Mouse (Mus musculus) liver, adult 2 months (tissue): ENCODE data around the gene Gjc3. TPM values are rescaled to one million over a fixed set of nuclear protein-coding genes. Genes with fewer than 3 reads are reported as not detected.

Experiments used
- DNase-seq: peaks from one replicate; pipeline ENCODE4 v3.0.0-alpha.2; 2011; ENCODE audit warnings: low read depth, low spot score; ENCODE audit errors: extremely low read depth
- H3K27ac ChIP-seq: fragments of 200-500 bp; replicated peaks from 2 replicates; pipeline ENCODE4 v1.5.1; 2012; ENCODE audit warnings: low read depth, mild to moderate bottlenecking, control low read depth, inconsistent platforms, low read length; ENCODE audit not compliant: insufficient read depth
- H3K27me3 ChIP-seq: fragments of 200-500 bp; 2 replicates; pipeline ENCODE4 v1.6.1; 2012; ENCODE audit warnings: mild to moderate bottlenecking, moderate library complexity, low read length, inconsistent platforms; ENCODE audit not compliant: control insufficient read depth, insufficient read depth
- H3K36me3 ChIP-seq: fragments of 200-500 bp; 2 replicates; pipeline ENCODE4 v1.6.1; 2012; ENCODE audit warnings: low read length, inconsistent platforms; ENCODE audit not compliant: control insufficient read depth, insufficient read depth
- H3K4me1 ChIP-seq: fragments of 200-500 bp; 2 replicates; pipeline ENCODE4 v1.6.1; 2011; ENCODE audit warnings: low read length; ENCODE audit not compliant: control insufficient read depth, insufficient read depth
- H3K4me3 ChIP-seq: fragments of 200-500 bp; 2 replicates; pipeline ENCODE4 v1.5.1; 2011; ENCODE audit warnings: low read depth, mild to moderate bottlenecking, control low read depth, low read length, moderate library complexity; ENCODE audit not compliant: insufficient read depth
- H3K79me2 ChIP-seq: fragments of 200-500 bp; 2 replicates; pipeline ENCODE4 v1.6.1; 2012; ENCODE audit warnings: inconsistent platforms, mild to moderate bottlenecking, low read length, moderate library complexity; ENCODE audit not compliant: control insufficient read depth, insufficient read depth
- H3K9ac ChIP-seq: fragments of 200-500 bp; 2 replicates; pipeline ENCODE4 v1.6.1; 2012; ENCODE audit warnings: low read depth, mild to moderate bottlenecking, control low read depth, inconsistent platforms, low read length
- CTCF ChIP-seq: fragments of 200-500 bp; IDR thresholded peaks from 2 replicates; pipeline ENCODE4 v1.5.1; 2011; ENCODE audit warnings: low read depth, low read length, control low read depth
- POLR2A ChIP-seq: fragments of 200-500 bp; IDR thresholded peaks from 2 replicates; pipeline ENCODE4 v1.6.1; 2011; ENCODE audit warnings: low read length, control low read depth; ENCODE audit not compliant: insufficient read depth; ENCODE audit errors: extremely low read depth
- WGBS: fragments of 180-500 bp; shearing (Covaris S2); methylation state at CpG from one replicate; pipeline ENCODE4 v1.1.7; 2018; 5-methylcytosine and 5-hydroxymethylcytosine counted together
- polyA plus RNA-seq: library from polyadenylated mRNA; depleted of rRNA; stranded (reverse); fragments of >200 nt; gene quantifications from 2 replicates; pipeline ENCODE4 v1.2.3, GENCODE M21; 2012; rRNA removed
- total RNA-seq: library from RNA; depleted of rRNA; stranded (reverse); fragments of >200 nt; gene quantifications from 2 replicates; pipeline ENCODE4 v1.2.3, GENCODE M21; 2014; rRNA removed

Gene Gjc3
- total and polyA plus RNA-seq, 2 experiments: 0.18 to 0.55 TPM

DNA sequence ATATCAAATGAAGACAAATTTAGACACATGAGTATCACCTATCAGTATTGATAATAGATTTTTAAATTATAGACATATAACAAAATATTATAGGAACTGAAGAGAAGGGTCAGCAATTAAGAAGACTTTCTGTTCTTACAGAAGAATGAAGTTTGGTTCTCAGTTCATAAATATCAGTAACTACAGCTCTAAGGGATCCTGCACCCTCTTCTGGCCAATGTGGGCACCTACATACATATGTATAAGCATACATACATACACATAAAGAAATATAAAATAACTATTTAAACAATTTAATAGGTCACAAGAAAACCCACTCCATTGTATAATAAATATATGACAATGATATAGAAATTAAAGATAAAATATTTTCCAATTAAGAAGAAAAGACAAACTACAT, 48.4 kb downstream of the Gjc3 start:
- Histone ChIP-seq H3K27me3 (no peaks in the 10 kb centered on the region), H3K36me3 (peaks cover 66% of the 10 kb centered on the region), H3K4me1 (peaks cover 22% of the 10 kb centered on the region)

DNA sequence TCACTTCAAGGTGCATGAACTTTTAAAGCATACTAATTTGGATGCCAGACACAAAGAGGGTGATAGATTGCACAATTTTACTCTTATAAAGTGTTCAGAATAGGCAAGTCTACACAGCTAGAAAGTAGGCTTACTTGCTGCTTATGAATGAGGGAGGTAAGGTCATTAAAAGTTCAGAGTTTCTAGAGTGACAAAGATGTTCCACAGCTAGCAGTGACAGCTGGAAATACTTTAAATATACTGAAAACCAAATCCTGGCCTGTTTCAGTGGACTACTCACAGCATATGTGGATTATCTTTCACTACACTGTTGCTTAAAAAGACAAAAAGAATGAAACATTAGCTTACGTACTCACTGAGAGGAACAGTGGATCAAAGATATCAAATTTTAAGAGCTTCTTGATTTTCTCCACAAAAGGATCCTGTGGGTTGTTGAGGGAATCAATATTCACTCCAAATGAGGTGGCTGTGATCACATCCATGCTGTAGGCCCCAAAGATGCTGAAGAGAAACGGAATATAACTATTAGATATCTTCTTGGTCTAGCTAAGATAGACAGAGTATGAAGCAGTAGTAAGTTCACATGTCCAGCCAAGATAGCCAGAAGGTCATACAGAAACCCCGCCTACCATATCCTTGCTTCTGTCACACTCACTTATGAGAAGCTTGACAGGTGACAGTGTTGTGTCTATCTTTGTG, 53.2 kb downstream of the Gjc3 start:
- H3K79me2 ChIP-seq: no peaks in the 10 kb centered on the region; the same call in 1 of the 2 replicates
- no peak overlapping the region for H3K27ac ChIP-seq
- H3K4me1 ChIP-seq: peaks cover 6% of the 10 kb centered on the region; the same call in 1 of the 2 replicates
- H3K27me3 ChIP-seq: no peaks in the 10 kb centered on the region
- WGBS: 93% methylated on average over 3 of the region's 3 CpGs
- H3K9ac ChIP-seq: no peak overlapping the region
- TF ChIP-seq POLR2A (no peak), CTCF (no peak)
- H3K36me3 ChIP-seq: peaks cover 67% of the 10 kb centered on the region
- H3K4me3 ChIP-seq: no peak overlapping the region
- DNase-seq: no peak

More for the DNA sequence above, 48.4 kb downstream of the Gjc3 start:
- no peak for DNase-seq
- Histone ChIP-seq H3K9ac (no peak overlapping the region), H3K4me3 (no peak overlapping the region), H3K27ac (no peak overlapping the region), H3K79me2 (no peaks in the 10 kb centered on the region; the same call in 1 of the 2 replicates)
- TF ChIP-seq POLR2A (no peak), CTCF (no peak)

Other genes with a start within 250 kb of the Gjc3 start
- gene Nyap1, start 221.5 kb downstream of the Gjc3 start, total RNA-seq: 0.13 and 0.18 TPM in 2 replicates
- gene Nyap1, start 221.5 kb downstream of the Gjc3 start, polyA plus RNA-seq: 0.17 and 0.28 TPM in 2 replicates
- 4.4 and 4.5 TPM in 2 replicates for gene Tsc22d4, start 217.4 kb downstream of the Gjc3 start, total RNA-seq
- gene Tsc22d4, start 217.4 kb downstream of the Gjc3 start, polyA plus RNA-seq: 11.4 and 22.1 TPM in 2 replicates
- gene Ppp1r35, start 184.2 kb downstream of the Gjc3 start, total RNA-seq: 11.5 and 16.7 TPM in 2 replicates
- 28.9 and 34.0 TPM in 2 replicates for gene Ppp1r35, start 184.2 kb downstream of the Gjc3 start, polyA plus RNA-seq
- gene Mepce, start 175.4 kb downstream of the Gjc3 start, total RNA-seq: 13.7 and 15.9 TPM in 2 replicates
- gene Mepce, start 175.4 kb downstream of the Gjc3 start, polyA plus RNA-seq: 16.3 and 18.7 TPM in 2 replicates
- gene Zcwpw1, start 175.3 kb downstream of the Gjc3 start, total RNA-seq: 3.3 and 4.2 TPM in 2 replicates
- 1.7 and 1.9 TPM in 2 replicates for gene Zcwpw1, start 175.3 kb downstream of the Gjc3 start, polyA plus RNA-seq
- 3.2 TPM in 2 replicates for gene Pilra, start 126.8 kb downstream of the Gjc3 start, total RNA-seq
- 2.3 and 2.4 TPM in 2 replicates for gene Pilra, start 126.8 kb downstream of the Gjc3 start, polyA plus RNA-seq
- 3.2 and 6.1 TPM in 2 replicates for gene Pilrb1, start 105.0 kb downstream of the Gjc3 start, total RNA-seq
- gene Pilrb1, start 105.0 kb downstream of the Gjc3 start, polyA plus RNA-seq: 2.7 and 5.1 TPM in 2 replicates
- gene Pilrb2, start 91.3 kb downstream of the Gjc3 start, total RNA-seq: 2.1 and 3.7 TPM in 2 replicates
- 2.2 and 4.4 TPM in 2 replicates for gene Pilrb2, start 91.3 kb downstream of the Gjc3 start, polyA plus RNA-seq
- 141 and 173 TPM in 2 replicates for gene Cyp3a13, start 41.5 kb downstream of the Gjc3 start, total RNA-seq
- gene Cyp3a13, start 41.5 kb downstream of the Gjc3 start, polyA plus RNA-seq: 22.9 and 28.6 TPM in 2 replicates
- 1,462 and 1,614 TPM in 2 replicates for gene Azgp1, start 18.4 kb upstream of the Gjc3 start, total RNA-seq
- gene Azgp1, start 18.4 kb upstream of the Gjc3 start, polyA plus RNA-seq: 1,097 and 1,209 TPM in 2 replicates
- not detected in 2 replicates for gene Smok3a, start 58.2 kb upstream of the Gjc3 start, total RNA-seq
- not detected in 2 replicates for gene Smok3a, start 58.2 kb upstream of the Gjc3 start, polyA plus RNA-seq
- gene Smok3b, start 58.3 kb upstream of the Gjc3 start, total RNA-seq: 0.37 TPM in 1 of 2 replicates, not detected in the other
- gene Smok3b, start 58.3 kb upstream of the Gjc3 start, polyA plus RNA-seq: not detected in 2 replicates
- not detected in 2 replicates for gene Smok3c, start 90.1 kb upstream of the Gjc3 start, total RNA-seq
- not detected in 2 replicates for gene Smok3c, start 90.1 kb upstream of the Gjc3 start, polyA plus RNA-seq
- gene Zkscan1, start 122.0 kb upstream of the Gjc3 start, total RNA-seq: 22.2 and 24.3 TPM in 2 replicates
- 3.1 and 3.9 TPM in 2 replicates for gene Zkscan1, start 122.0 kb upstream of the Gjc3 start, polyA plus RNA-seq
- gene Zscan21, start 153.8 kb upstream of the Gjc3 start, total RNA-seq: 8.9 and 10.2 TPM in 2 replicates
- 6.0 and 6.8 TPM in 2 replicates for gene Zscan21, start 153.8 kb upstream of the Gjc3 start, polyA plus RNA-seq
- 3.5 and 3.8 TPM in 2 replicates for gene Zfp113, start 192.6 kb upstream of the Gjc3 start, total RNA-seq
- 3.6 and 4.2 TPM in 2 replicates for gene Zfp113, start 192.6 kb upstream of the Gjc3 start, polyA plus RNA-seq
- gene Cops6, start 198.0 kb upstream of the Gjc3 start, total RNA-seq: 61.9 and 74.4 TPM in 2 replicates
- gene Cops6, start 198.0 kb upstream of the Gjc3 start, polyA plus RNA-seq: 109 and 118 TPM in 2 replicates
- 9.6 and 12.3 TPM in 2 replicates for gene Ap4m1, start 208.9 kb upstream of the Gjc3 start, total RNA-seq
- 9.1 and 14.8 TPM in 2 replicates for gene Ap4m1, start 208.9 kb upstream of the Gjc3 start, polyA plus RNA-seq
- 11.0 and 14.8 TPM in 2 replicates for gene Mcm7, start 209.3 kb upstream of the Gjc3 start, total RNA-seq
- 9.7 and 12.4 TPM in 2 replicates for gene Mcm7, start 209.3 kb upstream of the Gjc3 start, polyA plus RNA-seq
- 14.2 and 14.9 TPM in 2 replicates for gene Taf6, start 224.4 kb upstream of the Gjc3 start, total RNA-seq
- gene Taf6, start 224.4 kb upstream of the Gjc3 start, polyA plus RNA-seq: 29.9 and 32.7 TPM in 2 replicates
- gene Cnpy4, start 224.4 kb upstream of the Gjc3 start, total RNA-seq: 4.9 and 5.0 TPM in 2 replicates
- gene Cnpy4, start 224.4 kb upstream of the Gjc3 start, polyA plus RNA-seq: 1.3 and 1.7 TPM in 2 replicates
- gene Mblac1, start 231.2 kb upstream of the Gjc3 start, total RNA-seq: 1.0 and 1.1 TPM in 2 replicates
- 2.1 and 2.7 TPM in 2 replicates for gene Mblac1, start 231.2 kb upstream of the Gjc3 start, polyA plus RNA-seq